Mouse (Mus musculus) heart, embryonic 13.5 days (tissue): Measurements from ENCODE around the gene Asb11. TPM values are rescaled to one million over a fixed set of nuclear protein-coding genes. Genes with fewer than 3 reads are reported as not detected.

Experiments
- ATAC-seq: fragments of 200-750 bp; cut with Nextera tagmentation; 2 replicates; pipeline ENCODE4 v1.8.0; 2017; ENCODE audit warnings: moderate TSS enrichment; ENCODE audit not compliant: insufficient number of reproducible peaks, low FRiP score, low TSS enrichment; ENCODE audit errors: extremely low read depth
- H3K27ac ChIP-seq: fragments of 300-500 bp; sonication (generic); replicated peaks from 2 replicates; pipeline ENCODE4 v1.5.1; 2015; ENCODE audit warnings: moderate library complexity, mild to moderate bottlenecking, inconsistent platforms
- H3K27me3 ChIP-seq: fragments of 300-500 bp; sonication (generic); replicated peaks from 2 replicates; pipeline ENCODE4 v1.6.1; 2015; ENCODE audit warnings: mild to moderate bottlenecking, inconsistent platforms
- H3K36me3 ChIP-seq: fragments of 300-500 bp; sonication (generic); 2 replicates; pipeline ENCODE4 v1.6.1; 2015; ENCODE audit warnings: mild to moderate bottlenecking, inconsistent platforms
- H3K4me1 ChIP-seq: fragments of 300-500 bp; sonication (generic); 2 replicates; pipeline ENCODE4 v1.6.1; 2015; ENCODE audit warnings: inconsistent platforms
- H3K4me2 ChIP-seq: fragments of 300-500 bp; sonication (generic); 2 replicates; pipeline ENCODE4 v1.6.1; 2015; ENCODE audit warnings: inconsistent platforms, mild to moderate bottlenecking, moderate library complexity
- H3K4me3 ChIP-seq: fragments of 300-500 bp; sonication (generic); 2 replicates; pipeline ENCODE4 v1.5.1; 2015; ENCODE audit warnings: moderate library complexity, mild to moderate bottlenecking, inconsistent platforms
- H3K9ac ChIP-seq: fragments of 300-500 bp; sonication (generic); 2 replicates; pipeline ENCODE4 v1.6.1; 2015; ENCODE audit warnings: inconsistent platforms, mild to moderate bottlenecking, moderate library complexity
- H3K9me3 ChIP-seq: fragments of 300-500 bp; sonication (generic); 2 replicates; pipeline ENCODE4 v1.6.1; 2016; ENCODE audit warnings: inconsistent platforms
- WGBS: fragments of 180-500 bp; shearing (Covaris S2); methylation state at CpG from one replicate; pipeline ENCODE4 v1.1.7; 2015; ENCODE audit warnings: mixed read lengths; 5-methylcytosine and 5-hydroxymethylcytosine counted together
- polyA plus RNA-seq: library from polyadenylated mRNA; unstranded; fragments of >200 nt; fragmentation: Nextera tagmentation; extraction: Ambion mirVana; gene quantifications from 2 replicates; pipeline ENCODE4 v1.2.1, GENCODE M21; 2015

Gene Asb11
- polyA plus RNA-seq, 1 experiment from 2014 or later: 19.7 TPM

GRCm38 (mm10) chrX:164445601-164446000 is 8.8 kb downstream of the Asb11 start:
- no peak overlapping the region for H3K9ac ChIP-seq
- ATAC-seq: no peak
- 76% methylated on average over 12 of the region's 12 CpGs for WGBS
- H3K4me3 ChIP-seq: no peak overlapping the region
- no peak overlapping the region for H3K27ac ChIP-seq
- peaks cover 8% of the 10 kb centered on the region; the same call in 1 of the 2 replicates for H3K4me1 ChIP-seq
- H3K9me3 ChIP-seq: 0 out of 2 replicates have a peak, but pooled peaks cover 3% of the 10 kb centered on the region
- H3K27me3 ChIP-seq: no peaks in the 10 kb centered on the region
- no peaks in the 10 kb centered on the region for H3K36me3 ChIP-seq
- no peak overlapping the region for H3K4me2 ChIP-seq

GRCm38 (mm10) chrX:164446106-164446551 is 9.3 kb downstream of the Asb11 start:
- Histone ChIP-seq H3K27ac (no peak overlapping the region), H3K4me3 (no peak overlapping the region), H3K4me2 (no peak overlapping the region), H3K27me3 (no peaks in the 10 kb centered on the region), H3K9ac (no peak overlapping the region), H3K9me3 (0 out of 2 replicates have a peak, but pooled peaks cover 3% of the 10 kb centered on the region), H3K36me3 (no peaks in the 10 kb centered on the region), H3K4me1 (peaks cover 7% of the 10 kb centered on the region; the same call in 1 of the 2 replicates)
- no peak for ATAC-seq
- 71% methylated on average over 10 of the region's 10 CpGs for WGBS

GRCm38 (mm10) chrX:164446835-164447681 is 10.3 kb downstream of the Asb11 start:
- no peak overlapping the region for H3K9ac ChIP-seq
- 0 out of 2 replicates have a peak, but pooled peaks cover 3% of the 10 kb centered on the region for H3K4me1 ChIP-seq
- H3K27me3 ChIP-seq: no peaks in the 10 kb centered on the region
- no peaks in the 10 kb centered on the region for H3K36me3 ChIP-seq
- no peak overlapping the region for H3K4me2 ChIP-seq
- H3K9me3 ChIP-seq: 0 out of 2 replicates have a peak, but pooled peaks cover 3% of the 10 kb centered on the region
- WGBS: 78% methylated on average over 9 of the region's 9 CpGs
- no peak for ATAC-seq
- H3K4me3 ChIP-seq: no peak overlapping the region
- no peak overlapping the region for H3K27ac ChIP-seq

- 63% methylated on average over 2 of the region's 2 CpGs for WGBS
- H3K4me3 ChIP-seq: no peak overlapping the region
Measured at GRCm38 (mm10) chrX:164447682-164448071, 10.9 kb downstream of the Asb11 start.

GRCm38 (mm10) chrX:164449201-164449600 is 12.4 kb downstream of the Asb11 start:
- H3K27me3 ChIP-seq: no peaks in the 10 kb centered on the region
- 0 out of 2 replicates have a peak, but pooled peaks cover 3% of the 10 kb centered on the region for H3K9me3 ChIP-seq
- no peak overlapping the region for H3K4me2 ChIP-seq
- ATAC-seq: no peak
- WGBS: 22% methylated on average over 3 of the region's 3 CpGs
- no peak overlapping the region for H3K4me3 ChIP-seq
- H3K36me3 ChIP-seq: no peaks in the 10 kb centered on the region
- H3K27ac ChIP-seq: no peak overlapping the region
- no peak overlapping the region for H3K9ac ChIP-seq
- H3K4me1 ChIP-seq: 0 out of 2 replicates have a peak, but pooled peaks cover 3% of the 10 kb centered on the region

More at GRCm38 (mm10) chrX:164447682-164448071, 10.9 kb downstream of the Asb11 start:
- Histone ChIP-seq H3K4me2 (no peak overlapping the region), H3K27me3 (no peaks in the 10 kb centered on the region), H3K9me3 (0 out of 2 replicates have a peak, but pooled peaks cover 3% of the 10 kb centered on the region), H3K36me3 (no peaks in the 10 kb centered on the region), H3K4me1 (0 out of 2 replicates have a peak, but pooled peaks cover 3% of the 10 kb centered on the region), H3K9ac (no peak overlapping the region), H3K27ac (no peak overlapping the region)
- no peak for ATAC-seq

- Histone ChIP-seq H3K4me1 (no peaks in the 10 kb centered on the region), H3K36me3 (no peaks in the 10 kb centered on the region), H3K4me3 (no peak overlapping the region), H3K4me2 (no peak overlapping the region), H3K9me3 (no peaks in the 10 kb centered on the region), H3K9ac (no peak overlapping the region), H3K27ac (no peak overlapping the region), H3K27me3 (peaks cover 3% of the 10 kb centered on the region; the same call in 1 of the 2 replicates)
- 59% methylated on average over 6 of the region's 6 CpGs for WGBS
- ATAC-seq: no peak
Measured at GRCm38 (mm10) chrX:164459205-164459878, 22.5 kb downstream of the Asb11 start.

GRCm38 (mm10) chrX:164502258-164502657 is 65.5 kb downstream of the Asb11 start:
- Histone ChIP-seq H3K27me3 (0 out of 2 replicates have a peak, but pooled peaks cover 2% of the 10 kb centered on the region), H3K4me3 (no peak overlapping the region), H3K4me1 (no peaks in the 10 kb centered on the region), H3K9me3 (no peaks in the 10 kb centered on the region), H3K4me2 (no peak overlapping the region), H3K36me3 (no peaks in the 10 kb centered on the region), H3K27ac (no peak overlapping the region), H3K9ac (no peak overlapping the region)
- 61% methylated on average over 2 of the region's 2 CpGs for WGBS
- ATAC-seq: no peak

- no peak for ATAC-seq
- Histone ChIP-seq H3K4me3 (no peak within 1 kb of the TSS), H3K4me2 (no peak within 1 kb of the TSS), H3K27ac (no peak within 1 kb of the TSS), H3K27me3 (0 out of 2 replicates have a peak, but pooled peaks cover 2% of the 10 kb centered on the region), H3K9me3 (no peaks in the 10 kb centered on the region), H3K9ac (no peak within 1 kb of the TSS), H3K36me3 (no peaks in the 10 kb centered on the region), H3K4me1 (no peaks in the 10 kb centered on the region)
- WGBS: 57% methylated on average over 10 of the region's 10 CpGs
Measured at GRCm38 (mm10) chrX:164505709-164506498, 69.1 kb downstream of the Asb11 start, which contains the start of gene Asb9. Gene Asb9, plus strand, starts transcription at chrX:164506327.

- ATAC-seq: no peak
- H3K4me3 ChIP-seq: no peak overlapping the region
- H3K27me3 ChIP-seq: no peaks in the 10 kb centered on the region
- no peak overlapping the region for H3K4me2 ChIP-seq
- no peak overlapping the region for H3K9ac ChIP-seq
- H3K9me3 ChIP-seq: no peaks in the 10 kb centered on the region
- no peaks in the 10 kb centered on the region for H3K36me3 ChIP-seq
- H3K4me1 ChIP-seq: no peaks in the 10 kb centered on the region
- WGBS: 72% methylated on average over 4 of the region's 4 CpGs
- no peak overlapping the region for H3K27ac ChIP-seq
Measured at GRCm38 (mm10) chrX:164507068-164507467, 70.3 kb downstream of the Asb11 start.

GRCm38 (mm10) chrX:164508728-164509127 is 71.9 kb downstream of the Asb11 start:
- 19% methylated on average over 3 of the region's 3 CpGs for WGBS
- no peak overlapping the region for H3K4me2 ChIP-seq
- ATAC-seq: no peak
- H3K27ac ChIP-seq: no peak overlapping the region
- H3K36me3 ChIP-seq: no peaks in the 10 kb centered on the region
- H3K4me1 ChIP-seq: no peaks in the 10 kb centered on the region
- H3K27me3 ChIP-seq: no peaks in the 10 kb centered on the region
- no peaks in the 10 kb centered on the region for H3K9me3 ChIP-seq
- H3K4me3 ChIP-seq: no peak overlapping the region
- no peak overlapping the region for H3K9ac ChIP-seq
